20 mouse cellular contexts compared by ENCODE assay signal in genomic region chr13:110048767-110049434, GRCm38 (mm10).
A peak's percentile ranks its signal among the peaks of the same experiment; 100 is the strongest.
DNase-seq lines count a peak whose midpoint lies in the region; ATAC-seq lines count a peak whose summit lies in the region.
"Had no signal": no experiment of that assay in that cellular context is flagged by ENCODE, and none has a peak within 500 bp of the region (broad histone marks: within the 10 kb centered on the region; RNA-seq: fewer than 3 reads in every experiment).

No protein-coding gene starts in this region.

- WGBS in hindbrain, embryonic 16.5 days, result 67% methylated on average over 5 of the region's 5 CpGs
- 67% methylated on average over 5 of the region's 5 CpGs for WGBS in hindbrain, embryonic 12.5 days

- H3K4me3 ChIP-seq in hindbrain, embryonic 16.5 days (ENCODE audit: low read length), result no peak overlapping the region
- H3K4me3 ChIP-seq in hindbrain, embryonic 12.5 days, result no peak overlapping the region
- H3K4me3 ChIP-seq: forebrain, embryonic 12.5 days; heart, embryonic 10.5 days; hindbrain, embryonic 10.5 days; stomach, embryonic 15.5 days had no signal

- no peaks in the 10 kb centered on the region for H3K4me1 ChIP-seq in hindbrain, embryonic 16.5 days (ENCODE audit: control insufficient read depth, insufficient read depth, low read depth, low read length)
- H3K4me1 ChIP-seq in hindbrain, embryonic 12.5 days, result no peaks in the 10 kb centered on the region
- H3K4me1 ChIP-seq: forebrain, embryonic 12.5 days; hindbrain, embryonic 10.5 days; stomach, embryonic 15.5 days had no signal

- H3K9me3 ChIP-seq in hindbrain, embryonic 16.5 days (ENCODE audit: control insufficient read depth, low read length), result no peaks in the 10 kb centered on the region
- no peaks in the 10 kb centered on the region for H3K9me3 ChIP-seq in hindbrain, embryonic 12.5 days (replicated peaks)
- H3K9me3 ChIP-seq: forebrain, embryonic 12.5 days; heart, embryonic 10.5 days; hindbrain, embryonic 10.5 days; stomach, embryonic 15.5 days had no signal

- DNase-seq in thymus, postnatal 14 days, result peak; percentile 22
- DNase-seq in gastrocnemius, postnatal 4 days (ENCODE audit: low spot score in 2 of 2), result no peak
- DNase-seq in Muller cell, postnatal 12 days (ENCODE audit: inconsistent ontology term), result no peak
- DNase-seq in testis, postnatal 14 days (ENCODE audit: low spot score), result no peak
- DNase-seq: cerebellum, postnatal 10 days; gastrocnemius, postnatal 14 days; lung, adult 18-20 months; lung, postnatal 4 days; retina, postnatal 1 day; right cerebral cortex, postnatal 4 days had no signal

- no peaks in the 10 kb centered on the region for H3K27me3 ChIP-seq in hindbrain, embryonic 16.5 days (replicated peaks; ENCODE audit: control insufficient read depth, insufficient read depth, low read length)
- no peaks in the 10 kb centered on the region for H3K27me3 ChIP-seq in hindbrain, embryonic 12.5 days
- H3K27me3 ChIP-seq: forebrain, embryonic 12.5 days; stomach, embryonic 15.5 days had no signal

- H3K36me3 ChIP-seq in hindbrain, embryonic 16.5 days (ENCODE audit: control insufficient read depth, insufficient read depth, low read length), result no peaks in the 10 kb centered on the region
- no peaks in the 10 kb centered on the region for H3K36me3 ChIP-seq in hindbrain, embryonic 12.5 days
- H3K36me3 ChIP-seq: forebrain, embryonic 12.5 days; heart, embryonic 10.5 days; hindbrain, embryonic 10.5 days; stomach, embryonic 15.5 days had no signal

- no peak overlapping the region for H3K27ac ChIP-seq in hindbrain, embryonic 16.5 days (ENCODE audit: low read depth, low read length)
- H3K27ac ChIP-seq in hindbrain, embryonic 12.5 days, result no peak overlapping the region
- H3K27ac ChIP-seq: forebrain, embryonic 12.5 days; heart, embryonic 10.5 days; hindbrain, embryonic 10.5 days; stomach, embryonic 15.5 days had no signal

- ATAC-seq in hindbrain, embryonic 16.5 days, result peak; percentile 42; the same call in 1 of the 2 replicates
- ATAC-seq in hindbrain, embryonic 12.5 days (ENCODE audit: low FRiP score), result no peak
- peak; percentile 65 for ATAC-seq in CD4-positive, CD25-positive, alpha-beta regulatory T cell, adult 4 months
- peak; percentile 39 to 46; a peak in 3 of 4 replicates for ATAC-seq in hematopoietic stem cell, adult 5-6 weeks (replicated peaks in 1 of 2; ENCODE audit: insufficient read depth in 1 of 2, low FRiP score in 2 of 2, low TSS enrichment in 1 of 2, low read depth in 1 of 2, poor library complexity in 2 of 2, severe bottlenecking in 2 of 2)
- ATAC-seq: Patski had no signal

- H3K4me2 ChIP-seq in hindbrain, embryonic 16.5 days (ENCODE audit: low read length), result no peak overlapping the region
- no peak overlapping the region for H3K4me2 ChIP-seq in hindbrain, embryonic 12.5 days (replicated peaks)
- H3K4me2 ChIP-seq: forebrain, embryonic 12.5 days; midbrain, embryonic 11.5 days; stomach, embryonic 15.5 days had no signal

- H3K9ac ChIP-seq in hindbrain, embryonic 16.5 days (ENCODE audit: low read depth, low read length), result no peak overlapping the region
- H3K9ac ChIP-seq in hindbrain, embryonic 12.5 days, result no peak overlapping the region
- H3K9ac ChIP-seq: forebrain, embryonic 12.5 days; stomach, embryonic 15.5 days had no signal
